Mouse (Mus musculus): Measurements from ENCODE around the gene Nr1h4. TPM values are rescaled to one million over a fixed set of nuclear protein-coding genes. Genes with fewer than 3 reads are reported as not detected.
"Not testable (repeated sequence)": the region's sequence is repeated elsewhere in the genome, so short reads cannot be mapped to it uniquely, and the experiment has no call there.

Gene Nr1h4
- polyA plus RNA-seq, 1 experiment from 2014 or later: 12.4 TPM

DNA sequence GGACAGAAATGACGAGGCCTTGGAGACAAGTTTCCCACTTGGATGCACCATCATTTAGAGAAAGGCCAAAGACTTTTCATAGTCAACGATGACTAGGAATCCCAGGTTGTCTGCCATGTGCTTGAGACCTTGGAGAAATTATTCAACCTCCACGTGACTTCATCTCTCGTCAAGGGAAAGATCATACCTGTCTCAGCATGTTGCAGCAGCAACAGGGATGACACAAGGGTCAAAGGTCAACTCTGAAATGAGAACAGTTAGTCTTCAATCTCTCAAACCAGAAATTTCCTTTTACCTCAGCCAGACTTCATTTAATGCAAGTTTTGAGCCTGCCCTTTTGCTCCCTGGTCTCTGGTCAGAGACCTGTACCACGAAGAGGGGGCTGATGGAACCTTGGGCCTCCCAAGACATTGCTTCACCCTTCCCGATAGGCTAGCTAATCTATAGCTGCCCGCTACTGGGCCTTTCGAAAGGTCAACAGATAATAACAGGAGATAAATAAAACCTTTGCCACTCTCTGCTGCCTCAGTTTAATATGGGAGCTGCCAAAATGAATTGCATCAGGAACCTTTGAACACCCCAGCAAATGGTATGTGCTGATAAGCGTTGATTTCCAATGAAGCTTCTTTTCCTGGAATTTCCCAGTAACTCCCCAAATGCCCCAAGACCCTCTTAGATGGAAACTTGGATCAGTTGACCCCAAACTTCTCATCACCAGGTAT, 32.1 kb upstream of the Nr1h4 start:
- ATAC-seq (replicated peaks; ENCODE audit: low FRiP score, low read depth) (no peak), DNase-seq (ENCODE audit: low spot score) (no peak)
- Histone ChIP-seq H3K4me3 (replicated peaks; ENCODE audit: low read depth, low read length) (no peak overlapping the region), H3K27me3 (ENCODE audit: insufficient read depth, low read length) (no peaks in the 10 kb centered on the region), H3K9me3 (replicated peaks; ENCODE audit: low read length) (no peaks in the 10 kb centered on the region), H3K4me1 (replicated peaks; ENCODE audit: insufficient read depth, low read length) (no peaks in the 10 kb centered on the region), H3K36me3 (ENCODE audit: insufficient read depth, low read length) (no peaks in the 10 kb centered on the region), H3K4me2 (ENCODE audit: low read length) (no peak overlapping the region), H3K27ac (no peak overlapping the region), H3K9ac (ENCODE audit: low read depth, low read length) (no peak overlapping the region)
- WGBS: 85% methylated on average over 9 of the region's 9 CpGs
- no peak for TF ChIP-seq CTCF (IDR thresholded peaks at IDR 0.05; ENCODE audit: low read depth)

DNA sequence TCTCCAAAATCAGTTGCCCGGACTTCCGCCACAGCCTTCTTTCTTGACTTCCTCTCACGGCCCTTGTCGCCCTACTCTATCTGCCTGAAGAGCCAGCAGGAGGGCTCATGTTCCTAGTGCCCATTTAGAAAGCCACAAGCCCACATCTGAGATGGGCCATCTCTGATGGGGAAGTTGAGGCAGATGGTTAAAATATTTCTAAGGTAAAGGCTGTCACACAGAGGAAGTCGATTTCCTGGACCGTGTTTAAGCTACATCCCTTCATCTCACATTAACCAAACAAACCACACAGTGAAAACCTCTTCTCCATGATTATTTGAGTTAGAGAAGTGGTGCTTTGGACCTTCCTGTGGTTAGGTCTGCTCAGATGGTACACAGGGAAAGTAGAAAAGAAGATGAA, 28.7 kb upstream of the Nr1h4 start:
- no peak for DNase-seq (ENCODE audit: low spot score)
- Histone ChIP-seq H3K27me3 (ENCODE audit: insufficient read depth, low read length) (no peaks in the 10 kb centered on the region), H3K4me1 (replicated peaks; ENCODE audit: insufficient read depth, low read length) (no peaks in the 10 kb centered on the region), H3K4me3 (replicated peaks; ENCODE audit: low read depth, low read length) (no peak overlapping the region), H3K27ac (no peak overlapping the region), H3K36me3 (ENCODE audit: insufficient read depth, low read length) (no peaks in the 10 kb centered on the region), H3K9me3 (replicated peaks; ENCODE audit: low read length) (no peaks in the 10 kb centered on the region), H3K4me2 (ENCODE audit: low read length) (no peak overlapping the region), H3K9ac (ENCODE audit: low read depth, low read length) (no peak overlapping the region)
- TF ChIP-seq CTCF (IDR thresholded peaks at IDR 0.05; ENCODE audit: low read depth): no peak
- 92% methylated on average over 6 of the region's 6 CpGs for WGBS
- ATAC-seq (replicated peaks; ENCODE audit: low FRiP score, low read depth): no peak

DNA sequence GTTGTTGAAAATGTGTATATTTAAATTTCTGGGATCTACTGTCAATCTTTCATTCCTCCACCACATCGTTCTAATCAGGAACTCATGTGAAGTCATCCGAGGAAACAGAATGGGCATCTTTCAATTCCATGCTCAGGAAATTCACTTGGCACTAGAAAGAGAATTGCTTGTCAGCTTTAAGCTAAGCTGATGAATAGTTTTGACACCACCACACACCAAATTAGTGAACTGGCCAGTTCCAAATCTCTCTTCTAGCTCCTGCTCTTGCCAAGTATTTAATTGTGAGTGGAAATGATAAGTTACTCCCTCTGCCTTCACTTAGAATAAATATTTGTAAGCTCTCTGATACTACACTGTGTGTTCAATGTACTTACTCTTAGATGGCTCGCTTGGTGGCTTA, 26.0 kb upstream of the Nr1h4 start:
- no peak for TF ChIP-seq CTCF (IDR thresholded peaks at IDR 0.05; ENCODE audit: low read depth)
- no peaks in the 10 kb centered on the region for H3K27me3 ChIP-seq (ENCODE audit: insufficient read depth, low read length)
- WGBS: 63% methylated on average over 3 of the region's 3 CpGs
- no peak overlapping the region for H3K4me2 ChIP-seq (ENCODE audit: low read length)
- no peak for DNase-seq (ENCODE audit: low spot score)
- no peak overlapping the region for H3K9ac ChIP-seq (ENCODE audit: low read depth, low read length)
- no peak for ATAC-seq (replicated peaks; ENCODE audit: low FRiP score, low read depth)
- no peak overlapping the region for H3K27ac ChIP-seq
- no peaks in the 10 kb centered on the region for H3K4me1 ChIP-seq (replicated peaks; ENCODE audit: insufficient read depth, low read length)
- no peaks in the 10 kb centered on the region for H3K36me3 ChIP-seq (ENCODE audit: insufficient read depth, low read length)
- H3K4me3 ChIP-seq (replicated peaks; ENCODE audit: low read depth, low read length): no peak overlapping the region
- no peaks in the 10 kb centered on the region for H3K9me3 ChIP-seq (replicated peaks; ENCODE audit: low read length)

DNA sequence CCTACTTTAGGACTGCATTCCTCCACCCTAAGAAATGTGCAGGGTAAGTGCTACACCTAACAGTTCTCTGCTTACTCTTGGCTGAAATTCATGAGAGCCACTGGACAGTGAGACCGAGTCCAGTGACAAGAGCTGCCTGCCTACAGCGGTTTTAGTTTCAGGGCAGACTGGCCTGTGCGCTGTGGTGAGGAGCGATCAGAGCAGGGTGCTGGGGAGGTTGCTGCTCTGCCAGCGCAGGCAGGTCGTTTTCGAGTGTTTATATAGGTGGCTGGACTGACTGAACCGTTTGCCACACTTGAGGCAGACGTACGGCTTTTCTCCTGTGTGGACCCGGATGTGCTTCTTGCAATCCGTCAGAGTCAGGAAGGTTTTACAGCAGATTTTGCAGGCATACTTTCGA, 21.5 kb upstream of the Nr1h4 start:
- not testable (repeated sequence) for H3K4me1 ChIP-seq (replicated peaks; ENCODE audit: insufficient read depth, low read length); H3K4me2 ChIP-seq (ENCODE audit: low read length); H3K36me3 ChIP-seq (ENCODE audit: insufficient read depth, low read length); H3K9ac ChIP-seq (ENCODE audit: low read depth, low read length); H3K27ac ChIP-seq; H3K4me3 ChIP-seq (replicated peaks; ENCODE audit: low read depth, low read length); ATAC-seq (replicated peaks; ENCODE audit: low FRiP score, low read depth); H3K9me3 ChIP-seq (replicated peaks; ENCODE audit: low read length); H3K27me3 ChIP-seq (ENCODE audit: insufficient read depth, low read length); DNase-seq (ENCODE audit: low spot score)
- 39% methylated on average over 12 of the region's 13 CpGs for WGBS

GRCm38 (mm10) chr10:89553855-89554254, 20.5 kb upstream of the Nr1h4 start:
- not testable (repeated sequence) for H3K27ac ChIP-seq; DNase-seq (ENCODE audit: low spot score); H3K4me1 ChIP-seq (replicated peaks; ENCODE audit: insufficient read depth, low read length); H3K36me3 ChIP-seq (ENCODE audit: insufficient read depth, low read length); H3K9ac ChIP-seq (ENCODE audit: low read depth, low read length); H3K9me3 ChIP-seq (replicated peaks; ENCODE audit: low read length); H3K27me3 ChIP-seq (ENCODE audit: insufficient read depth, low read length); ATAC-seq (replicated peaks; ENCODE audit: low FRiP score, low read depth); H3K4me3 ChIP-seq (replicated peaks; ENCODE audit: low read depth, low read length); H3K4me2 ChIP-seq (ENCODE audit: low read length)
- 90% methylated on average over 7 of the region's 7 CpGs for WGBS

DNA sequence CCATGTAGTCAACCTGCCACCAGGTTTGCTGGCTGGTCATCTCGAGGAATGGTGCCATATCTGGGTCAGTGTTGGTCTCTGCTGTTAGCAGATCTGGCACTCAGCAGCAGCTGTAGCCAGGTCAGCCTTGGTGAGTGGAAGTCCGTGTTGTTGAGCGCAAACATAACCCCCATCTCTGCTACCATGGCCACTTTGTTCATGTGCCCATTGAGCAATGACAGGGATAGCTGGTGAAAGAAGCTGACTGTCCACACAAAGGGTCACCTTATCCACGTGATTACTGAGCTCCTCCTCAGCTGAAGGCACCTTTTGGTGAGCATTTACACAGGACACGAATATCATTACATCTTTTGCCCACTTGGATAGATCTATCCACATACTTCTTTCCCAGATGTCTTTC, 19.6 kb upstream of the Nr1h4 start:
- ATAC-seq (replicated peaks; ENCODE audit: low FRiP score, low read depth): no peak
- no peak overlapping the region for H3K4me2 ChIP-seq (ENCODE audit: low read length)
- no peaks in the 10 kb centered on the region for H3K36me3 ChIP-seq (ENCODE audit: insufficient read depth, low read length)
- no peak overlapping the region for H3K9ac ChIP-seq (ENCODE audit: low read depth, low read length)
- no peak for DNase-seq (ENCODE audit: low spot score)
- H3K27me3 ChIP-seq (ENCODE audit: insufficient read depth, low read length): no peaks in the 10 kb centered on the region
- no peak overlapping the region for H3K4me3 ChIP-seq (replicated peaks; ENCODE audit: low read depth, low read length)
- H3K4me1 ChIP-seq (replicated peaks; ENCODE audit: insufficient read depth, low read length): no peaks in the 10 kb centered on the region
- no peaks in the 10 kb centered on the region for H3K9me3 ChIP-seq (replicated peaks; ENCODE audit: low read length)
- 83% methylated on average over 5 of the region's 5 CpGs for WGBS
- no peak overlapping the region for H3K27ac ChIP-seq
- no peak for TF ChIP-seq CTCF (IDR thresholded peaks at IDR 0.05; ENCODE audit: low read depth)

DNA sequence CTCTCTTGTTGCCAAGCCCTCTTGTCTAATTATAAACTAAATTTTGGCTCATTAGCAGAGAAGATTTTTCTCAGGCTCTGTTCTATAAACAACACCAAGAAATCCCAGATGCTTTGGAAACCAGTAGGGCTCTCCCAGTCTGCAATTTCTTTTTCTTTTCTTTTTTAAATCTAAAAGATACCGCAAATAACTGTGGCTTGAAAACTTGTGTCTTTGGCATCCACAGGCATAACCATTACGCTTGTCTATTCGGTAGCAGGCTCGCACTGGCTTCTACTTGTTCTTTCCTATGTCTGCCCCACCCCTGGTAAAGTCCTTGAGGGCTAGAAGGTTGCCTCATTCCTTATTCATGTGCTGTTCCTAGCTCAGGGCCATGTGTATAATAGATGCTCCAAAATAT, 18.3 kb upstream of the Nr1h4 start:
- WGBS: 91% methylated on average over 4 of the region's 4 CpGs
- Histone ChIP-seq H3K4me3 (replicated peaks; ENCODE audit: low read depth, low read length) (no peak overlapping the region), H3K27ac (no peak overlapping the region), H3K36me3 (ENCODE audit: insufficient read depth, low read length) (no peaks in the 10 kb centered on the region), H3K9ac (ENCODE audit: low read depth, low read length) (no peak overlapping the region), H3K9me3 (replicated peaks; ENCODE audit: low read length) (no peaks in the 10 kb centered on the region), H3K4me1 (replicated peaks; ENCODE audit: insufficient read depth, low read length) (no peaks in the 10 kb centered on the region), H3K4me2 (ENCODE audit: low read length) (no peak overlapping the region), H3K27me3 (ENCODE audit: insufficient read depth, low read length) (no peaks in the 10 kb centered on the region)
- ATAC-seq (replicated peaks; ENCODE audit: low FRiP score, low read depth) (no peak), DNase-seq (ENCODE audit: low spot score) (no peak)
- no peak for TF ChIP-seq CTCF (IDR thresholded peaks at IDR 0.05; ENCODE audit: low read depth)

Measured in kidney, postnatal 0 days (tissue).